Mouse (Mus musculus): ENCODE data around the gene Sfxn2. TPM values are rescaled to one million over a fixed set of nuclear protein-coding genes. Genes with fewer than 3 reads are reported as not detected.

Sfxn2 gene
- total and polyA plus RNA-seq, 2 experiments from 2014 or later = 6.0 to 9.8 TPM

DNA sequence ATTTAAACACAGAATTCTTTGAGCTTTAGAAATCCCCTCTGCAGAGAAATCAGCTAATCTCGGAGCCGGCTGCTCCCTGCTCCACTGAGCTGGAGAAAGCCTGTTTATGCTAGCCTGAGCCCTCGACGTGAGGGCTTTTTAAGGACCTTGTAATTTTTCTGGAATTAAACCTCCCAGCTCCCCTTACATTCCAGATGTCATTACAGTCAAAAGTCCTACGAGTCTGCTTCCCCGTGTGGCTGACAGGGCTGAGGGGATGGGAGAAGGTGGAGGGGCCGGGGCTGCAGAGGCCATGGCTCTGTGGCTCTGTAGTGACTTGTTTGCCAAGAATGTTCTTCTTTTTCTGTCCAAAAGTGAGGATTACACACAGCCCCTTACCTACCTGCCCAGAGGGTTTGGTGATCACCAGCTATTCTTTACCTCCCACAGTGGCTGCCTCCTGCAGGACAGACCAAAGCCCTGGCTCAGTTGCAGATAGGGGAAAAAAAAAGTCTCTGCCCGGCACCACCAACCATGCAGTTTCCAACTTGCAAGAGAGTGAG, 42.6 kb upstream of the Sfxn2 start:
- no peak for ATAC-seq (ENCODE audit: low FRiP score)
- no peak overlapping the region for H3K9ac ChIP-seq (replicated peaks; ENCODE audit: low read length, poor library complexity, severe bottlenecking)
- H3K9me3 ChIP-seq (ENCODE audit: low read length) = no peaks in the 10 kb centered on the region
- H3K4me1 ChIP-seq (ENCODE audit: insufficient read depth, low read length) = peaks cover 48% of the 10 kb centered on the region
- no peak overlapping the region for H3K4me3 ChIP-seq (ENCODE audit: low read depth, low read length)
- no peak for TF ChIP-seq CTCF (IDR thresholded peaks at IDR 0.05)
- peak overlapping the region; percentile 68 for H3K27ac ChIP-seq (ENCODE audit: low read depth, low read length)
- no peak for DNase-seq (ENCODE audit: low spot score)
- H3K36me3 ChIP-seq (ENCODE audit: insufficient read depth, low read length) = no peaks in the 10 kb centered on the region
- 0 out of 2 replicates have a peak overlapping the region, but pooled peaks have one; percentile 4 for H3K4me2 ChIP-seq (ENCODE audit: low read depth, low read length, poor library complexity, severe bottlenecking)
- no peaks in the 10 kb centered on the region for H3K27me3 ChIP-seq (ENCODE audit: insufficient read depth, low read length)
- WGBS = 12% methylated on average over 8 of the region's 8 CpGs

DNA sequence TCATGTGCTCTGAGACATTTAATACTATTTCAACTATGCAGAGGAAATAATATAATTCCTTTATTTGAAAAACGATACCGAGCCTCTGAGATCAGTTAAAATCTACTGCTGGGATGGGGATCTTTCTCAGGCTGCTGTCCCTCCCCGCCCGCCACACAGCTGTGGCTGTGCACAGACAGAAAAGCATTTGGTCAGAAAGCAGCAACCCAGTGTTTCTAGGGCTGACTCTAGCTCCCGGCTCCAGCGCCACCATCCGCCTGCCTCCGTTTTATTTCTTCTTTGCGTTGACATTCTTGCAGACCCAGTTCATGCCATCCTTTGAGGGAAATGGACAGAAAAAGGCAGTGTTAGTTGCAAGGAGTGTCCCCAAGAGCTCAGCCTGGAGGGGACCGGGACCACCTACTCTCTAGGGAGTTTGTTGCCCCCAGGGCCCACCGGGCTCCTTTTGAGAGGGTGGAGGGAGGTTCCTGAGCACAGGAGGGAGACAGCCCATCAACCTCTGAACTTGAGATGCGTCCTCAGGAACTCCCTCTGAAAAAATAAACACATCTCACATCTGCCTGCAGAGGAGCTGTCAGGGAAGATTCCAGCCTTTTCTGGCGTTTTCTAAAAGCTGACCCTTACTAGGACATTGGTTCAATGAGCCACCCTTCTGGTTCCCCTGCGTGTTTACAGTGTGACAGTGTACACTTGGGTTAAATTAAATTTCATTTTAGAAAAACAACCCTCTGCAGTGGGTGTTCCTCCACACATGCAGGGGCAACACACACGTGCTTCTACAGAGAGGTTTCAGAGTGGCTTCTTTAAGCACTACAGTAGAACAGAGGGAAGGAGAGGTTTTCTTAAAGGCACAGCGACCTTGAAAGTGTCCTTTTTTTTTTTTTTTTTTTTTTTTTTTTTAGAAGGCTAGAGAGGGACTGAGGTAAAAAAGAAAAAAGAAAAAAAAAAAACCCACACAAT, 41.8 kb upstream of the Sfxn2 start:
- no peak overlapping the region for H3K4me3 ChIP-seq (ENCODE audit: low read depth, low read length)
- peak; percentile 52 for TF ChIP-seq CTCF (IDR thresholded peaks at IDR 0.05)
- H3K27me3 ChIP-seq (ENCODE audit: insufficient read depth, low read length) = no peaks in the 10 kb centered on the region
- peaks cover 48% of the 10 kb centered on the region for H3K4me1 ChIP-seq (ENCODE audit: insufficient read depth, low read length)
- peak overlapping the region; percentile 68 for H3K27ac ChIP-seq (ENCODE audit: low read depth, low read length)
- no peak for ATAC-seq (ENCODE audit: low FRiP score)
- no peaks in the 10 kb centered on the region for H3K9me3 ChIP-seq (ENCODE audit: low read length)
- WGBS = 9% methylated on average over 16 of the region's 16 CpGs
- H3K4me2 ChIP-seq (ENCODE audit: low read depth, low read length, poor library complexity, severe bottlenecking) = peak overlapping the region; percentile 4; the same call in 1 of the 2 replicates
- DNase-seq (ENCODE audit: low spot score) = peak; percentile 70
- H3K9ac ChIP-seq (replicated peaks; ENCODE audit: low read length, poor library complexity, severe bottlenecking) = no peak overlapping the region
- H3K36me3 ChIP-seq (ENCODE audit: insufficient read depth, low read length) = no peaks in the 10 kb centered on the region

DNA sequence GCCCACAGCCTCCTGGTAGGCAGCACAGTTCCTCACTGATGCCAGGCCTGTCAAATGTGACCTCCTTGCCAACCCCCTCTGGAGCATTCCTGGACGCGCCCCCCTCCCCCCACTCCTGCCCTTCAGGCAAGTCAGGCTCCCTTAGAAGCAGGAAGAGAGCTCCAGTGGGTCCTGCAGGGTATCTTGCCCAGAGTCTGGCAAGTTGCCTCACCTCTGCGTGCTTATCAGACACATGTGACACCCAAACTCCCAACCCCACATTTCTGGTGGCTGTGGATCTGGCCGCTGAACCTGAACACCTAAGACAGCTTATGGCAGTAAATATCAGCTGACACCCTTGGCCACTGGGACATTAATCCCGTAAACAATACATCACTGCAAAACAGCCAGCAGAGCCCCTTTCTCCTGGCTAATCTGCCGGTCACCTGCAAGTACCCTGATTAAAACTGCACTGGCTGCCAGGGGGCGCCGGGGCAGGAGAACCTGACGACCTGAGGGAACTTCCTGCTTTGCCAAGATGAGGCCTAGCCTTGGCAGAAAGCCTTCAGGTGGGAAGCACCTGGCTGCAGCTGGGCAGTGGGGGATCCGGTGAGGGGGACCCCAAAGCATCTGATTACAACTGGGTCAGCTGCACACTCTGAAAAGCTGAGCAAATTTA, 41.0 kb upstream of the Sfxn2 start:
- H3K9me3 ChIP-seq (ENCODE audit: low read length) = no peaks in the 10 kb centered on the region
- no peak overlapping the region for H3K4me3 ChIP-seq (ENCODE audit: low read depth, low read length)
- 5% methylated on average over 10 of the region's 10 CpGs for WGBS
- H3K27ac ChIP-seq (ENCODE audit: low read depth, low read length) = peak overlapping the region; percentile 57
- H3K27me3 ChIP-seq (ENCODE audit: insufficient read depth, low read length) = no peaks in the 10 kb centered on the region
- peaks cover 48% of the 10 kb centered on the region for H3K4me1 ChIP-seq (ENCODE audit: insufficient read depth, low read length)
- ATAC-seq (ENCODE audit: low FRiP score) (no peak), DNase-seq (ENCODE audit: low spot score) (no peak)
- H3K4me2 ChIP-seq (ENCODE audit: low read depth, low read length, poor library complexity, severe bottlenecking) = no peak overlapping the region
- no peaks in the 10 kb centered on the region for H3K36me3 ChIP-seq (ENCODE audit: insufficient read depth, low read length)
- TF ChIP-seq CTCF (IDR thresholded peaks at IDR 0.05) = no peak
- no peak overlapping the region for H3K9ac ChIP-seq (replicated peaks; ENCODE audit: low read length, poor library complexity, severe bottlenecking)

DNA sequence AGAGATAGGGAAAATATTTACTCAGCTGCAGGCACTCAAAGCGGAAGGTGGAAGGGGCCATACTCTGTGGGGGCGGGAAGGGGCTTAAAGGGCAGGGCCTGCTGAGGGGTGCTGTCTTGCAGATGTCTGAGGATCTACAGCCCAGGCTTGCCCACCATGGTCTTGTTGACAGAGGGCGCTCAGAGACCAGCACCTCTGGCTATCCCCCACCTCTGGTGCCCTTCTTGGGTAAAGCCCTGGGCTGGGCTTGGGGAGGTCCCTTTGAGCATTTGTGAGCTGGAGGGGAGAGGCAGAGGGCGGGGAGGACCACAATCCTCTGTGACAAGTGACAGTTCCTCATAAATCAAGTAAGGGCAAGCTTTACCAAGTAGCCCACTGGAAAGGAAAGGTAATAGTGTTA, 40.1 kb upstream of the Sfxn2 start:
- no peak overlapping the region for H3K4me3 ChIP-seq (ENCODE audit: low read depth, low read length)
- DNase-seq (ENCODE audit: low spot score) = no peak
- H3K9ac ChIP-seq (replicated peaks; ENCODE audit: low read length, poor library complexity, severe bottlenecking) = peak overlapping the region; percentile 29
- H3K9me3 ChIP-seq (ENCODE audit: low read length) = no peaks in the 10 kb centered on the region
- ATAC-seq (ENCODE audit: low FRiP score) = no peak
- no peak for TF ChIP-seq CTCF (IDR thresholded peaks at IDR 0.05)
- no peak overlapping the region for H3K4me2 ChIP-seq (ENCODE audit: low read depth, low read length, poor library complexity, severe bottlenecking)
- H3K27me3 ChIP-seq (ENCODE audit: insufficient read depth, low read length) = no peaks in the 10 kb centered on the region
- peaks cover 42% of the 10 kb centered on the region for H3K4me1 ChIP-seq (ENCODE audit: insufficient read depth, low read length)
- H3K27ac ChIP-seq (ENCODE audit: low read depth, low read length) = peak overlapping the region; percentile 57; the same call in 1 of the 2 replicates
- 45% methylated on average over 4 of the region's 4 CpGs for WGBS
- H3K36me3 ChIP-seq (ENCODE audit: insufficient read depth, low read length) = no peaks in the 10 kb centered on the region

DNA sequence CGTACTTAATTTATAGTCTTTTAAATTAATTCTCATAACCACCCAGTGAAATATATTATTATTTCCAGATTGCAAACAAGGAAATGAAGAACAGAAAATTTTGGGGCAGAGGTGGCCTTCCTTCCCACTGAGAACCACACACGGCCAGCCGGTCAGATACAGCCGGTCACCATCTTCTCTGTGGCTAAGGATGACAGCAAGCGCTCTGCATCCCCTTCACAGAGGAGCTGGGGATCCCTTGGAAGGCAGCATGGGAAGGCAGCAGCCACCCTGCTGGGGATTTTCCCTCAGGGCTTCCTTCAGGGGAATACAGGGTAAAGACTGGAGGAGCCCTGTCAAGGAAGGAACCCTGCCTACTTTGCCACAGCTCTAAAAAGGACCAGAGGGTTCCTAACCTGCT, 39.6 kb upstream of the Sfxn2 start:
- H3K4me1 ChIP-seq (ENCODE audit: insufficient read depth, low read length) = peaks cover 40% of the 10 kb centered on the region
- DNase-seq (ENCODE audit: low spot score) (no peak), ATAC-seq (ENCODE audit: low FRiP score) (no peak)
- no peaks in the 10 kb centered on the region for H3K27me3 ChIP-seq (ENCODE audit: insufficient read depth, low read length)
- H3K9ac ChIP-seq (replicated peaks; ENCODE audit: low read length, poor library complexity, severe bottlenecking) = peak overlapping the region; percentile 29; the same call in 1 of the 2 replicates
- 0 out of 2 replicates have a peak overlapping the region, but pooled peaks have one; percentile 57 for H3K27ac ChIP-seq (ENCODE audit: low read depth, low read length)
- no peaks in the 10 kb centered on the region for H3K9me3 ChIP-seq (ENCODE audit: low read length)
- no peaks in the 10 kb centered on the region for H3K36me3 ChIP-seq (ENCODE audit: insufficient read depth, low read length)
- H3K4me3 ChIP-seq (ENCODE audit: low read depth, low read length) = no peak overlapping the region
- WGBS = 58% methylated on average over 5 of the region's 5 CpGs
- H3K4me2 ChIP-seq (ENCODE audit: low read depth, low read length, poor library complexity, severe bottlenecking) = no peak overlapping the region
- no peak for TF ChIP-seq CTCF (IDR thresholded peaks at IDR 0.05)

All from midbrain, postnatal 0 days (tissue).